Mouse (Mus musculus) adrenal gland, adult 2 months (tissue): Measurements from ENCODE around the gene Clstn2. TPM values are rescaled to one million over a fixed set of nuclear protein-coding genes. Genes with fewer than 3 reads are reported as not detected.

ENCODE experiments used
- DNase-seq: peaks from one replicate; pipeline ENCODE4 v3.0.0; 2021
- polyA plus RNA-seq: library from polyadenylated mRNA; depleted of rRNA; stranded (reverse); fragments of >200 nt; gene quantifications from 2 replicates; pipeline ENCODE4 v1.2.3, GENCODE M21; 2012
- total RNA-seq, 2 experiments: library from RNA; stranded (reverse); gene quantifications; 2 replicates each; pipeline ENCODE4 v1.2.3; 2021

The Clstn2 gene
- total and polyA plus RNA-seq, 3 experiments = 1.6 to 5.6 (median 4.5) TPM

DNA sequence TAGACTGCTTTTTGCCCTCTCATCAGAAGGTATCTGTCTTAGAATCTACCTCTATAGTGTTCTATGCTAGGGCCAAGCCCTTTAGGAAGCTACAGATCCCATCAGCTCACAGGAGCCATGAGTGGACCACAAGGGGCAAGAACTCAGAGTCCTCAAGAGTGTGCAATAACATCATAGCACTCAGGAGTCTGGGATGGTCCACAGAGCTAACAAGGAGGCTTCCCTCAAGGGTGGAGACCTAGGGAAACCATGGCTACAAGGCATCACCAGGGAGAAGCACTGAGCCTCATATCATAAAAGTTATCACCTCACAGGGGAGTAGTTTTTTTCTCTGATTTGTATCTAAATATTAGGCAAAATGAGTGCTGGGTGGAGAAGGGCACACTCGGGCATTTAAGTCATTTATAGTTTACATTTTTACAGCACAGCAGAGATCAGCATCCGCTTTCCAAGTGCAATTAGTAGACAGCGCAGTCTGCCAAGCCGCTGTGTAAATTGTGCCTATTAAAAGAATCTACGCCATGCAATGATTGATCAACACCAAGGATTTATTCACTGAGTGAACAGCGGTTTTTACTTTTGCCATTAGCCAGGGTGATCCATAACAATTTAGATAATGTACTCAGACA lies 82.5 kb downstream of the Clstn2 start:
- no peak for DNase-seq

DNA sequence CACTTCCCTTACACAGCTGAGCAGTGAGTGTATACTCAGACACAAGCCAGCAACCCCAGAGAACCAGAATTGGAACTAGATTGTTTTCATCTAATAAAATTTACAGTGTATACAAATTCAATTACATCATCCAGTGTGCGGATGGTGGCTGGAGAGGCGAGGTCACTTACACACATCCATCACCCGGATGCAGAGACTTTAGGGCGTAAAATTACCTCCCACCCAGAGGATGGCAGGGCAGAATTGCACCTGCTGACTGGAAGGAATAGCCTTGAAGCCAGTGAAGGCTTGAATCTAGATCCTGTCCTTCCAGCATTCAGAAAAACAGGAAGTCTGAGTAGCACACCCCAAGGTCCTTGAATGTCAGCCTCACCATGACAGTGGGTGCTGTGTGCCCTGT lies 113.7 kb downstream of the Clstn2 start:
- no peak for DNase-seq

DNA sequence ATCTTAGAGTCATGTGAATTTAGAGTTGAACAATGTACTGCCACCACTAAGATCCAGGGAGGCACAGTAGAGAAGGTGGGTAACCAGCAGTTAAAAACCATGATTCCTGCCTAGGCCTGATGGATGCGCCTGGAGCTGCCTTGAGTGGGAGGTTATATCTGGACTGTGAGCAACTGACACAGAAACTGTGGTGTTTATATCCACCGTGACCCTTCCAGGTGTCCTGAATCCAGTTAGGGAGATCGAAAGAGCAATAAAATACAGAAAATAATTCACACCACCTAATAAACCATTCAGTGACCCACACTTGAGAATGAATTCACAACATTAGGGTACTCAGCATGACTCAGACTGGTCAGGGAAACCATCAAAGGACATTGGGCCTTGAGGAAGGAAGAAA lies 141.6 kb downstream of the Clstn2 start:
- DNase-seq = no peak

DNA sequence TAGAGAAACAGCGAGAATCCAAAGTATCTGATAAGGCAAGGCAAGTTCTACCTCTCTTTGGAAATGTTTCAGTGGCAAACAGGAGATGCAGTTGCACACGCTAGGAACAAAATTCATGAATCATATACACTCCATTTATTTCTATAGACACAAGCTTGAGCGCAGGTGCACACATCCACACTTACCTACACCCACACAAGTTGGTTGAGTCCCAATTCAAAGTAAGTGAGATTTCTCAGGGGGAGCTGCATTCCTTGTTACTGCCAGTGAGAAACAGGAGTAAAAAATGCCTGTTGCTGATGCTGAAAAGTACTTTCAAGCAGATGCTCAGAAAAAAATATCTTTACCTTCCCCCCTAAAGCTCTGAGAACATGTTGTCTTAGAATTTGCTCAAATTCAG lies 149.6 kb downstream of the Clstn2 start:
- no peak for DNase-seq

DNA sequence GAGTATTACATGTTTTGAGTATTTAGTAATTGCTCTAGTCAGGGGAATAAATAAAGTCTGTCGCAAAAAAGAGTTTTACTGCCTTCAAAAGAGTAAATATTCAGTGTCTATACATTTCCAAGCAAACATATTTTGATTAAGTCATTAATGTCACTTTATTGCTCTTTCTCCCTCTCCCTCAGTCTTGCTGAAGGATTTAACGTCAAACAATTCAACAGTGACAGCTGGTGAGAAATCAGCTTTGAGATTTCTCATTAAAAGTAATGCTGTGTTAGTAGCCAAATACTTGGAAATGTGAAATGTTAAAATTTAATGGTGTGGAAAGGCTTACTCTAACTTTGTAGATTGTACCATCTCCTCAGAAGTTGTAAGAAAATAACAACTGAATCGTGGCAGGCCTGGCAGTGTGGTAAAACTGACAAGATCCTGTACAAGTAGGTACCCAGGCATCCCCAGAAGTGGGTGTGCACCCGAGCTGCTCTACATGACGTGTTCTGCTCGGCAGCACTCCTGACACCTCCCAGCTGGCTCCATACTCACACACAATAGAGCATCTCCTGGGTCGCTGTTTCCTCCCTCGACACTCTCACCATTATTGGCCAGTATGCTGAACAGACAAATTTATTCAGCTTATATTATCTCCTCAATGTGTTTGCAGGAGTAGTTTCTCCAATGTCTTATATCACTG lies 165.8 kb downstream of the Clstn2 start:
- no peak for DNase-seq

DNA sequence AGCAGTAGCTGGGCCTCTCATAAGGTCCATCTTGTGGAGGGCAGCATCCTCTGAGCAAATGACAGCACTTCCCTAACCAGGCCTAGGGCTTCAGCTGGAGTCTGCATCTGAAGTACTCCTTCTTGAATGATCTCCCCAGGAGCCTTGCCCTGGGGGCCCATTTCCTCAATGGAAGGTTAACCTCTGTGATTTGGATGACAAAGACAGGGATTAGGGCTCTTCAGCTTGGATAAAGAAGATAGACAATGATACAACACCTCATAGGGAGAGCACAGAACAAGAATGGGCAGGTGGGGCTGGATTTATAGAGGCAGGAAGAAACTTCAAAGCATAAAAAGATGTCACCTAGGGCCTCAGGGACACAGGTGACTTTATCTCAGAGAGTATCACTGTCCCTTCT lies 180.1 kb downstream of the Clstn2 start:
- no peak for DNase-seq

DNA sequence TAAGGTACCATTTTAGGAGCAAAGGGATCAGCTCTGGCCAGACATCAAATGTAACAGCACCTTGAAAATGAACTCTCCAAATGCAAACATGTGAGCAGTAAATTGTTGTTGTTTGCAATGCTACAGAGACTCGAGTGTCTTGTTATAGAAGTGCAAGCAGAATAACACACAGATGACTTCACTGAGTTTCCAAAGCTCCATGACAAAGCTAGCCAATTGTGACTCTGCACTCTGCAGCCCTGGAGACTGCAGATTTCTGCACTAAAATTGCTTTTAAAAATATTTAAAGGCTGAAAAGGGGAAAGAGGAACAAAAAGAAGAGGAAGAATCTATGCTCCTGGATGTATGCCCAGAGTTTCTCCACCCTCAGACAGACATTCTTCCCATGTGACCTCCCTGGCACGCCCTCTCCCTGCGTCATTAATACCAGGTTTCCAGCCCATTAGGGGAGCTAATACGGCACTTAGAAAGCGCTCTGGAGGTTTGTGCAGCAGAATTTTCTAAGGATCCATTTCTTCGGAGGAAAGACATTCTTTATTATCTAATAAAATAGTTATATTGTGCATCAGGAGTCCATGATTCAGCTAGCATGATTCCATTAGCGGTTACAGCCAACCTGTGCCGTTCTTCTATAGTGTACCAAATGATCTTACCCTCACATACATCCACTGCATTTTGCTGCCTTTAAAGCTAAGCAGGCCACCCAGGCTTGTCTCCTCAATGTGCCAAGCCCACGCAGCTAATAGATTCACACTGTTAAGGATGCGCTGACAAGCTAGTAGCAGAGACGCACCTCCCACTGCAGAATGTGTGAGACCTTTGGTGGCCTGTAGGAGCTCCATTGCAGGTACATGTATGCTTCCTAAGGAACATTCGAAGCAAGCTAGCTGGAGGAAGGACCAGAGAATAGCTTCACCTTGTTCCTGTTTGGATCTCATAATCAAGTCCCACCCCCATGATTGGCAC lies 184.8 kb downstream of the Clstn2 start:
- DNase-seq = peak; percentile 13

DNA sequence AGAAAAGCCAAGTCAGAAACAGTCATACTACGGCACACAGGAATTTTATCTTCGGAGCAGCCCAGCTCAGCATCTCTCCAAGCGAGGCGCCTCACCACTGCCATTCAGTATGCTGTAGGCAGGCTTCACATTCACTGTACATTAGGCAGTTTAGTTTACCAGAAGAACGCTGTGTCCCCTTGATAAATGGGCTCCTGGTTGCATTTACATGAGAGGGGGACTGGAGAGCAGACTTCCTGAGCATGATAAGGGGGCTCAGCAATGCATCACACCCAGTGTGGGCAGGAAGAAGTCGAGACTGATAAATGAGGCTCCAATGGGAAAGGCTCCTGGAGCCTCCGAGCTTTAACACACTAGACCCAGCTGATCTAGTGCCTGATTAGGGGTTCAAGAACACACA lies 190.9 kb downstream of the Clstn2 start:
- DNase-seq = no peak

DNA sequence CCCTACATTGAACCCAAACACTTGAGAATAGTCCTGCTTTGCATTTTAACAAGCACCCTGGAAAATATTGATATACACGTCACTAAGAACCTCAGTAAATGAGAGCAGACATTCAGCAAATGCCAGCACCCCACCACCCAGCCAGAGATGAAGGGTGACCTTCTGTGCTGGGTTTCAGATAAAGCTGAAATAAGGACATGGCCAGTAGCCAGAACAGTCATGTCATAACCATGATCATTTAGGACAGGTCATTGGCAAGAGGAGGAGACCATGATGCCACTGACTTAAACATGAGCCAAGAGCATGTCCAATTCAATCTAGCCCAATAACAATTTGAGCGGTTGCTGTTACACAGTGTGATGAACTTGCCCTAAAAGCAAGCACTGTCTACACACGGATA lies 201.8 kb downstream of the Clstn2 start:
- DNase-seq = peak; percentile 27

DNA sequence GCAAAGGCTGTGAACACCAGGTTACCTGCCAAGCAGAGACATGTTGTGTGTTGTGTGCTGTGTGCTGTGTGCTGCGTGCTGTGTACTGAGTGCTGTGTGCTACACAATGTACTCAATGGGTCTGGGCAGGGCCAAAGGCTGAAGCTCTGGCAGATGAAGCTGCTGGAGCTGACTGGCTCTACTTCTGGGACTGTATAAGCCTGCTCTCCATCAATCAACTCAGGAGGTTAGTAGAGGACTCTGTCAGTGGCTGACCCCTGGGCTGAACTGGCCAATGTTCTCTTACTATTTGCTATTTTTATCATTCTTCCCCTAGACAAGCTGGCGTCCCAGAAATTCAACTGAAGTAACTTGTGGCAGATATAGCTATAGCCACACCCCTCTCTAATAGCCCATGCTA lies 203.1 kb downstream of the Clstn2 start:
- DNase-seq = no peak

DNA sequence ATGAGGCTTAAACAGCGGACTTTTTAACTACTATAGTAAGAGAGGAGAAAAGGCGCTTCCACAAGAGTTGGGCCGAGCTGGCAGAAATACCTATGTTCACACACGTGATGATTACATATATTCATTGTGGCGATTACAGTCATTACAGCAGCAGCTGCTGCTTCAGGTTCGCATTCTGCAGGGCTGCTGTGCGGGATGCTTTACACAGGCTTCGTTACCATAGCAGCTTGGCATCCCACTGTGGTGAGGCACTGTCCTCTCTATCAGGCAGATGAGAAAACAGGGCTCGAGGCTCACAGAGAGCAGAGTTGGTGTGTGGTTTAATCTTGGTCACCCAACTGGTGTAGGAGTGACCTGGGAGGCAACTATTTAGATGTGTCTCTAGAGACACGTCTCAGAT lies 205.3 kb downstream of the Clstn2 start:
- DNase-seq = no peak

DNA sequence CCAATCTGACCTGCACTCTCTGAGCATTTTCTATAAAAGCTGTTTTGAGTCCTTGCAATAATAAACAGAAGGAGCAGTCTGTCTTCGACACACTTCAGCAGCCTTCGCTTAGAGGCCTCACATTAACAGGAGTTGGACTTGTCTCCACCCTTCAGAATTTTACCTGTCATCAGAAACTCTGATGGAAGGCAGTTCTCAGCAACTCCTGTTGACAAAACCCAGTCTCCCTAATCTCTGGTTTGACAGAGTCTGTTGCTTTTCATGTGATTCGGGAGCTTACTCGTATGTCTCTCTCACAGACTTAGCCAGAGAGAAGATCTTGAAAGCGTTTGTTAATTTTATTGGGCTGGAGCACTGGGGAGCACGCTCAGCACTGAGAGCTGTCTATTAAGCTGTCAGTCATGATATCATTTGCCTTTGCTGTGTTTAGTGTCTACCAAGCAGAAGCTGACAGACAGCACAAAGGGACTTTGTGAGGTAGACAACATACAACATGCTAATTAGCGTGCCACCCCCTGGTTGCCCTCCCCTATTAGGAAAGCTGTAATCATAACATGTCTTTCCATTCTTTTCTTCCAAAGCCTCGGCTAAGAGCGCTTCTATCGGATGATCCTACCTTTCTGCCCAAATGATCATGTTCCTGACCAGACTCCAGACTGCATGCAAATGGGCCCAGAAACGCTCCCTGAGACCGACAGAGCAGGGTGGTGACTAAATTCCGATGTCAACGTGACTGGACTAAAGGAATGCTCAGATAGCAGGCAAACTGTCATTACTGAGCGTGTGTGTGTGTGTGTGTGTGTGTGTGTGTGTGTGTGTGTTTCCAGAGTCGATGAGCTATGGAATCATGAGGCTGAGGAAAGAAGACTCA lies 206.7 kb downstream of the Clstn2 start:
- DNase-seq = no peak

DNA sequence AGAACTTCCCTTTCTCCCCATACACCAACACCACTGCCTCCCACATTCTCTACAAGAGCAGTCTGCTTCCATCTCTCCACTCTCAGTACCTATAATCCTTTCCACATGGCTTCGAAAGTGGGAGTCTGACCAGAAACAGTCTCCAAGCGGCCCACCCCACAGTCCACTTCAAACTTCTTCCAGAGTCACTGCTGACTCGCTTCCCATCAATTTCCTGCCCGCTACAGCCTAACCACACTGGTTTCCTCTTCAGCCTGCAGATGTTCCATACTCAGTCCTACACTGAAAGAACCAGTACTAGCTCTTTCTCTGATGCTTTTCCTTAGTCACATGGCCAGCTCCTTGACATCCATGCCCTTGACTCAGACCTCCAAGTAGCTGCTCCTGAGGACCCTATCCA lies 215.9 kb downstream of the Clstn2 start:
- DNase-seq = no peak

DNA sequence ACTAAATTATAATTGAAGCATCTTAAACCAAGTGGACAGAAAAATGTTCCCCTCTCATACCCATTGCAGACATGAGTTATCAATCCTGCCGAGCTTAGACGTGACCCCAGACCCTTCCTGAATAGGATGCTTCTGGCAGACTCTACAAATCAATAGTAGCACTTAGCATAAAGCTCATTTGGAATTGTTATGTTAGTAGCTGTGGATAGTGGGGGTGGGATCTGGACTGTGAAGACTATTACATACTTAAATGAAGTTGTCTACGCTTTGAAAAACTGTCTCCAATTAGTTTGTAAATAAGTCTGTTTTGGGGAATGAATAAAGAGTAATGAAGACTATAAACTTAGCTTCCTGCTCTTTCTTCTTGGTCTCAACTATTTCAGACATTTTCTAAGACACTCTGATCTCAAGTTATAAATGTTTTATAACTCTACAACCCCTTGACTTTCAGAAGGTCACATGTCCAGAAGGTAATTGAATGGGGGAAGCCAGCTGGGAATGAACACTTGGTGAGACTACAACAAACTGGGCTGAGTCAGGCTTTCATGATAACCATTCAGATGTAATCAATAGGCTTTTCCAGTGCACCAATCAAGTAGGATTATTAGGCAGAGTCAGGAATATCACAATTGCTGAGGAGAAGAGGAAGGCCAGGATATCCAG lies 216.7 kb downstream of the Clstn2 start:
- DNase-seq = no peak

DNA sequence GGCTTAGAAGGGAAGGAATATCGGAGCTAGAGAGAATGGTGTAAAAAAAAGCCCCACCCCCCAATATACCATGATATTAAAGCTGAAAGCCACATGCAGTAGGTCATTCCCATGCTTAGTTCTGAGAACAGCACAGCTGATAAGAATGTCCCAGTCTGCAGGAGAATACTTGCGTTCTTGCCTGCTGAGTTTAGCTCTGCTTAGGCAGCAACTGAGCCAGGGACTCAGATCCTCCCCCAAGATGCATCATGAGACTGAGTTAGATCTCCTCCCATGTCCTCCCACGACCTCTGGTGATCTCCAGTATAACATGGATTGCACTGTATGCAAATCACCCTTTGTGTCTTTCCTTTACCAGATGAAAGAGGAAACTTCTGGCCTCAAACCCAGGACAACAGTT lies 219.8 kb downstream of the Clstn2 start:
- no peak for DNase-seq

DNA sequence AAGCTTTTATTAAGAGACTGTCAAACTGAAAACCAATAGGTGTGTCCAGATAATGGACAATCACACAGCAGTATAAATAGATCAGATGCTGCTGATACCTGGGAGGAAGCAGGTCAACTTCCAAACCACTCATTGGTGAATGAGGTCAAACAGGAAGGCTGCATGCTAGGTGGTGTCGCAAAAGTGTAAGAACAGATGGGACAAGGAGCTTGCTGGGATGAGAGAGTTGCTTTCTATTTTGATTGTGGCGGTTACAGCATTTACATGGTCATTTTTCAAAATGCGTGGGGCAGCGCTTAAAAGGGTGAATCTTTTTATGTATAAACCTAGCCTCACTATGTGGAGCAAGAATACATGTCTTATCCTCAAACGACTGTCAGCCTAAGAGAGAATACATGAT lies 225.9 kb downstream of the Clstn2 start:
- DNase-seq = no peak

DNA sequence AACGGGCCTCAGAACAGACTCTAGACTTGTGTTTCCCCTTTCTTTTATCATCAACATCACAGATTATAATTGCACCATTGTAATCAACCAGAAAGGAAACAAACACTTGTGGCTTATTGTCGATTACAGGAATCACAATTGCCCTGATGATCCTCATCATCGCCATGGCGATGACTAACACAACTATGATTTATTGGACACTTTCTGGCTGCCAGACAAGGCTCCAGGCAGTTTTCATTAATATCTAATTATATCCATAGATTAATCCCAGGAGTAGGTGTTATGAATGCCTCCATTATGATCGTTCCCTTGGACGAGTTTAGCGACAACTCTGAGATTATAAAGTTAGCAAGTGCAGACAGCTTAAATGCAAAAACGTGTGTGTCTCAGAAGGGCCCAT lies 239.3 kb downstream of the Clstn2 start:
- DNase-seq = no peak

DNA sequence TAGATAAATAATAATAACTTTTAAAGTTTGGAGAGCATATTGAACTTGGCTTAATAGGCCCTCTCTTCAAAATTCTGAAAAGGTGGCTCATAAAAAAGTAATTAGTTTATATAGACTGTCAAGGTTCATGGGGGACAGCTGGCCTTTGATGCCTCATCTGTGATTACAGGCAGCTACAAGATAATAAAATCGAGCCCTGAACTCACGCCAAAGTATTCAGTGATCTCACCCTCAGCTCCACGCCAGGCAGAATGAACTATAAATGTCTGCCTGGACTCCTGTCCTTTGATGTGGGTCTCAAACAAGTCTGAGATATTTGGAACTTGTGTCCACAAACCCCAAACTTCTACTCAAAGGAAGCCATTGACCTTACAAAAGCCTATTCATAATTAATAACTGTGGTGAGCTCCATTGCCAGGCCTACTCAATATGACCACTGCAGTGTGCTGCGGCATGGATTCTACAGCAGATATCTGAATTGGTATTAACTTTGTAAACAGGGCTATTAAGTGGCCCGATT lies 244.8 kb downstream of the Clstn2 start:
- peak; percentile 36 for DNase-seq

DNA sequence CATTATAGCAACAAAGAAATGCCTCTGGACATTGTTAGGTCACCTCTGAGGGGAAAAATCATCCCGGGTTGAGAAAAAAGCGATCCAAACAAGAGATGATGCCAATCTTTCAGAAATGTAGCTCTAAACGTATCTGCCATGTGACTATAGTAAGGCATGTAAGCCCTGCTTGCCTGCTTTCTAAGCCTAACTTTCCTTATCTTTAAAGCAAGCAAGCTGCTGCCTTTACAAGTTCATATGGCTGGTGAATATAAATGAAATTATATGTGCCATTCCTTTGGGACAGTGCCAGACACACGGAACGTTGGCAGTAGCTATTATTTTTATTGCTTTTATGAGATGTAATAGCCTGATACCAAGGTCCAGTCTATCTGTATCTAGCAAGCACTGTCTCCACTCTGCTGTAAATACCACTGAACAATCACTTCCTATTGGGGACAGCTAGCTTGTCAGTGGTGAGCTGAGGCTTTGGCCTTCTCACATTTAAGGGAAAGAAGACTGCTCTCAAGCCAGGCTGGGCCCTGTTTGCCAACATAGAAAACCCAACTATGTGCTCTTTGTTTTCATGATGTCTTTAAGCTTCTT lies 252.9 kb downstream of the Clstn2 start:
- no peak for DNase-seq

DNA sequence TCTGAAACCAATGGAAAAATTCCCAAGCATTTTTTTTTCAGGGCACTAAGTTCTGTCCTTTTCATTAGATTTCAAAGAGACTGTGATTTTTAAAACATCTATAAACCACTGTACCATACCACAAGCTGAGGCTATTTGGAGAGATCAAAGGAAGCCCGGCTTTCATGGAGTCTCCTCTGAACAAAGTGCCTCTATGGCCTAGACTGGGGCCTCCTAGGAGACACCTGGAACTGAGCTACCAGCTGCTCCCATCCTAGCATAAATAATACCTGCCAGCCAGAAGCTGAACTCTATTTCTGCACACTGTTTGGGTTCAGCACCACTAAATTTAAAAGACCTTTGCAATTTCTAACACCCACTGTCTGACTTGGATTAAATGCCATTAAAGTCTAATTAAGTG lies 257.2 kb downstream of the Clstn2 start:
- DNase-seq = no peak

DNA sequence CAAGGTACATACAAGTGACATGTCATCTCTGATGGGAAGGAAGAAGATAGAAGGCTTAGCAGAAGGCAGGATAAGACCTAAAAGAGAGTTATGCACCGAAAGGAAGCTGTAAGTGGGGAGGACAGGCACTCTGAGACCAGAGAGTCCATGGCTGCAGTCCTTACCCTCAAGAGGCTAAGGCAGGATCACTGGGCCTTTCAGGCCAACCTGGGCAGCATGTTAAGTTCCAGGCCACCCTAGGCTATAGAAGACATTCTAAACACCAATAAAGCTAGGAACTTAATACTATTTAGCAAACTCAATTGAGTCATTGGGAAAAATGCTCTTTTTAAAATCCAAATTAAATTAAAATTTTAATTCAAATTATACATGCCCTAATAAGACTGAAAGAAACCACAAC lies 258.0 kb downstream of the Clstn2 start:
- DNase-seq = no peak
